Mouse (Mus musculus): ENCODE results near the gene Ifnar1. TPM values are rescaled to one million over a fixed set of nuclear protein-coding genes. Genes with fewer than 3 reads are reported as not detected.

The Ifnar1 gene
- polyA plus RNA-seq, 1 experiment from 2014 or later = 43.9 TPM

DNA sequence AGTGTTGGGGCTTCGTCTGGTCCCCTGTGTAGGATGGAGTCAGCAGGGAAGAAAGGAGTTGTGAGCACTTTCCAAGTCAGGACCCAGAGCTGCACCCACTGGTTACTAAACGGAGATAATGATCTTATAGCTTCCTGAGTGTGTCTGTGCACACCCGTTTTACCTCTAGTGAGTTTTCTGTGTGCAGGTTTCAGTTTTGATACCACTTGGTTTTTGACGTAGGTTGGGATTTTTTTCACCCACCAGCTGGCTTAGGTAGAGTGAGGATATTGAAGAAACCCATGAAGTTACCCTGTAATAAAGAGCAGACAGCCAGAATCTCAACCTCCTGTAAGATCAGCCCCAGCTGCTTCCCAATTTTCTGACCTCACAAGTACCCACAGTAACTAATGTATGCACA is 5.9 kb downstream of the Ifnar1 start:
- Histone ChIP-seq H3K4me3 (no peak overlapping the region), H3K27me3 (ENCODE audit: insufficient read depth, poor library complexity, severe bottlenecking) (no peaks in the 10 kb centered on the region), H3K4me1 (peaks cover 6% of the 10 kb centered on the region), H3K27ac (no peak overlapping the region), H3K9me3 (no peaks in the 10 kb centered on the region; the same call in 1 of the 2 replicates), H3K36me3 (peaks cover 66% of the 10 kb centered on the region)
- no peak for DNase-seq (ENCODE audit: low spot score)
- 90% methylated on average over 4 of the region's 4 CpGs for WGBS

DNA sequence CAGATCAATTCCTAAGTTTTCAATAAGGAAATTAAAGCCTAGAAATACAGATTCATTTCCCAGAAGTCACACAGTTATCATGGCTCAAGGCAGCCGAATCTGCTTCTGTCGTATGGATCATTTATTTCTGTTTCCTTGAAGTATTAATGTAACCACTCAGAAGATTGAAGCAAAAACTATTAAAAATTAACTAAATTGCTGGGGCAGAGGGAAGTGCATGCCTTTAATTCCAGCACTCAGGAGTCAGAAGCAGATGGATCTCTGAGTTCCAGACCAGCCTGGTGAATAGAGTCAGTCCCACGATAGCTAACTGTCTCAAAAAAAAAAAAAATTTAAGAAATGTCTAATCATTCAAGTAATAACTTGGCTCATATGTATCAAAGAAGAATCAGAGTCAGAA is 6.4 kb downstream of the Ifnar1 start:
- H3K4me3 ChIP-seq = no peak overlapping the region
- H3K27me3 ChIP-seq (ENCODE audit: insufficient read depth, poor library complexity, severe bottlenecking) = no peaks in the 10 kb centered on the region
- no peak overlapping the region for H3K27ac ChIP-seq
- H3K36me3 ChIP-seq = peaks cover 70% of the 10 kb centered on the region
- DNase-seq (ENCODE audit: low spot score) = no peak
- H3K9me3 ChIP-seq = no peaks in the 10 kb centered on the region
- WGBS = 94% methylated on average over 3 of the region's 3 CpGs
- H3K4me1 ChIP-seq = peaks cover under 1% of the 10 kb centered on the region; the same call in 1 of the 2 replicates

DNA sequence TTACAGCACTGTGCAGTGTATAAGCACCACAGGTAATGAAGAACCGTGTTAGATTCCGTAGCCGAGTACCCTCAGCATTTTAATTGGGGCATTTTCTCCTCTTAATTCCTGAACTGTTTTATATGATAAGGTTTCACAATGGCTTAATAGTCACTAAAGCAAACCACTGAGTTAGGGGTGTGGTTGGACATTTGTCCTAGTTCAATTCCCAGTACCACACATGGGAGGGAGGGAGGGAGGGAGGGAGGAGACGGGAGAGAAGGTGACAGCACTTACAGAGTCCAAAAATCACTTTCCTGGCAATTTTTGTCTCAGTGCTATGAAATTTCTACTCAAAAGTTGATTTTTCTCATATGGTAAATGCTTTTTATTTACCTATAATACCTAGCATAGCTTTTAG is 10.5 kb downstream of the Ifnar1 start:
- Histone ChIP-seq H3K36me3 (peaks cover 89% of the 10 kb centered on the region), H3K27ac (no peak overlapping the region), H3K4me3 (no peak overlapping the region), H3K4me1 (no peaks in the 10 kb centered on the region), H3K27me3 (ENCODE audit: insufficient read depth, poor library complexity, severe bottlenecking) (no peaks in the 10 kb centered on the region), H3K9me3 (no peaks in the 10 kb centered on the region)
- WGBS = 84% methylated on average over 4 of the region's 4 CpGs
- DNase-seq (ENCODE audit: low spot score) = no peak

DNA sequence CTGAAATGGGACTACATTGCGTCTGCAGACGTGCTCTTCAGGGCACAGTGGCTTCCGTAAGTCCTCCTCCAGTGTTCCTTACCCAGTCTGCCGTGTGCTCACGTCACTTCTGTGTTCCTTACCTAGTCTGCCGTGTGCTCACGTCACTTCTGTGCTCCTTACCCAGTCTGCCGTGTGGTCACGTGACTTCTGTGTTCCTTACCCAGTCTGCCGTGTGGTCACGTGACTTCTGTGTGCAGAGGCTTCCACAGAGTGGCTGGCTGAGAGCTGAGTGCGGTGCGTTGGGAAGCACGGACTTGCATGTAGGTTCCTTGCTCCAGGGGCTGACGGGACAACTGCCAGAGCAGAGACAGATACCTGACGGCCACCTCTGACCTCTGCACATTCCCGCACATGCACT is 11.2 kb downstream of the Ifnar1 start:
- Histone ChIP-seq H3K27ac (no peak overlapping the region), H3K4me1 (no peaks in the 10 kb centered on the region), H3K36me3 (peaks cover 89% of the 10 kb centered on the region), H3K9me3 (no peaks in the 10 kb centered on the region), H3K4me3 (no peak overlapping the region), H3K27me3 (ENCODE audit: insufficient read depth, poor library complexity, severe bottlenecking) (no peaks in the 10 kb centered on the region)
- WGBS = 91% methylated on average over 17 of the region's 17 CpGs
- DNase-seq (ENCODE audit: low spot score) = no peak

DNA sequence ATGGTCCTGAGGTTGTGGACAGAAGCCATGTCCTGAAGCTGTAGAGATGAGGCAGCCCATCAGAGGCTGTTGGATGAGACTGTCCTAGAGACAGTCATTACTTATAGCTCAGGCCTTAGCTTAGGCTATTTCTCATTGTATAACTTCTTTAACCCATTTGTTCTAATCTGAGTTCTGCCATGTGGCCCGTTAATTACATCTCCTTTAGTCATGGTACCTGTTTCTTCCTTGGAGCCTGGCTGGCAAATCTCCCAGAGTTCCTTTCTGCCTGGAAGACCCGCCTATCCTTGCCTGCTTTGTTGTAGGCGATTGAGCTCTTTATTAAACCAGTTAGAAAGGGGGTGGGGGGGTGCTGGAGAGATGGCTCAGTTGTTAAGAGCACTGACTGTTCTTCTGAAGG is 11.7 kb downstream of the Ifnar1 start:
- no peak overlapping the region for H3K27ac ChIP-seq
- H3K9me3 ChIP-seq = no peaks in the 10 kb centered on the region
- H3K36me3 ChIP-seq = peaks cover 90% of the 10 kb centered on the region
- WGBS = 91% methylated on average over 3 of the region's 3 CpGs
- no peak overlapping the region for H3K4me3 ChIP-seq
- no peaks in the 10 kb centered on the region for H3K4me1 ChIP-seq
- H3K27me3 ChIP-seq (ENCODE audit: insufficient read depth, poor library complexity, severe bottlenecking) = no peaks in the 10 kb centered on the region
- no peak for DNase-seq (ENCODE audit: low spot score)

DNA sequence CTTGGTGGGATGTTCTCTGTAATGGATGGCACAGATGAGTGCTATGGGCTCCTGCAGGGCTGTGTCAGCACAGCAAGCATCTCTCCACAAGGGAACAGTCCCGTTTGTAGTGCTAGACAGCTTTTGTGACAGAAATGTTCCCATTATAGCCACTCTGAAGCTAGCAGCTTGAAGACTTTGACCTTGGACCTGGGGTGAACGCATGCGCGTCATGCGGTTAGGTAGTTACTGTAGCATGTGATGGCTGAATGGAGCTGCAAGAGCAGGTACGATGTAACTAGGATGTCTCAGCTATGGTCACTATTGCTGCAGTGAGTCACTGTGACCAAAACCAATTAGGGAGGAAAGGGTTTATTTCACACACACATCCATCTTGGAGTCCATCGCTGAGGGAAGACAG is 13.0 kb downstream of the Ifnar1 start:
- Histone ChIP-seq H3K27me3 (ENCODE audit: insufficient read depth, poor library complexity, severe bottlenecking) (no peaks in the 10 kb centered on the region), H3K36me3 (peaks cover 89% of the 10 kb centered on the region), H3K4me1 (no peaks in the 10 kb centered on the region), H3K9me3 (no peaks in the 10 kb centered on the region), H3K27ac (no peak overlapping the region), H3K4me3 (no peak overlapping the region)
- DNase-seq (ENCODE audit: low spot score) = no peak
- WGBS = 89% methylated on average over 7 of the region's 7 CpGs

DNA sequence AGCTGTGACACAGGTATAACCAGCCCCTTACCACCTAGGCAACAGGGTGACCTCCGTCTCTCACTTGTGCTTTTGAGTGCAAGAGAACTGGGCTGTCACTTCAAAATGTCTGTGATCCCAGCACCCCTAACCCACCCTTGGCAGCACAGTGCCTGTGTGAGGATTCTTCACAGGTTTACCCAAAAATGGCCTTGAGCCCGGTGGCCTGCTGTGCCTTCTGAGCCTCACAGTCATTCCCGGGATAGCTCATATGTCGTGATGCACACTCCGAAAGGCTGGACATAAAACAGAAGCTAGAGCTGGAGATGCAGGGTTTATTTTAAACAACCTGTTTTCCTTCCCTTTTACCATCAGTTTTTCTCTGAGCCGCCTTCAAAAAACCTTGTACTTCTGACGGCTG is 19.7 kb downstream of the Ifnar1 start:
- DNase-seq (ENCODE audit: low spot score) = no peak
- Histone ChIP-seq H3K4me1 (no peaks in the 10 kb centered on the region), H3K4me3 (no peak overlapping the region), H3K36me3 (peaks cover 81% of the 10 kb centered on the region), H3K27me3 (ENCODE audit: insufficient read depth, poor library complexity, severe bottlenecking) (no peaks in the 10 kb centered on the region), H3K9me3 (no peaks in the 10 kb centered on the region), H3K27ac (no peak overlapping the region)
- 88% methylated on average over 7 of the region's 7 CpGs for WGBS

DNA sequence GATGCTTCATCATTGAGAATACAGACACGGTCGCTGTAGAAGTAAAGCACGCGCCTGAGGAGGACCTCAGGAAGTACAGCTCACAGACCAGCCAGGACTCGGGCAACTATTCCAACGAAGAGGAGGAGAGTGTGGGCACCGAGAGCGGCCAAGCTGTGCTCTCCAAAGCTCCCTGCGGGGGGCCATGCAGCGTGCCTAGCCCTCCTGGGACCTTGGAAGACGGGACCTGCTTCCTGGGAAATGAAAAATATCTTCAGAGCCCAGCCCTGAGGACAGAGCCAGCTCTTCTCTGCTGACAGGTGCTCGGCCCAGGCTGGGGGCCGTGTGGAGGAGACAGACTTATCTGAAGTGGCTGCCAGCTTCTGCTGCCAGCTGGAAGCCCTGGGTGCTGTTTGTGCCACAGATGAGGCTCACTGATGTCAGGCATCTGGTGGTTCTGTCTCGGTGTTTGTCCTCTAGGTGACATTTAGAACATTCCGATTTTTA is 20.1 kb downstream of the Ifnar1 start:
- DNase-seq (ENCODE audit: low spot score) = no peak
- Histone ChIP-seq H3K9me3 (no peaks in the 10 kb centered on the region), H3K4me3 (no peak overlapping the region), H3K36me3 (peaks cover 81% of the 10 kb centered on the region), H3K27ac (no peak overlapping the region), H3K27me3 (ENCODE audit: insufficient read depth, poor library complexity, severe bottlenecking) (no peaks in the 10 kb centered on the region), H3K4me1 (no peaks in the 10 kb centered on the region)
- 92% methylated on average over 15 of the region's 15 CpGs for WGBS

DNA sequence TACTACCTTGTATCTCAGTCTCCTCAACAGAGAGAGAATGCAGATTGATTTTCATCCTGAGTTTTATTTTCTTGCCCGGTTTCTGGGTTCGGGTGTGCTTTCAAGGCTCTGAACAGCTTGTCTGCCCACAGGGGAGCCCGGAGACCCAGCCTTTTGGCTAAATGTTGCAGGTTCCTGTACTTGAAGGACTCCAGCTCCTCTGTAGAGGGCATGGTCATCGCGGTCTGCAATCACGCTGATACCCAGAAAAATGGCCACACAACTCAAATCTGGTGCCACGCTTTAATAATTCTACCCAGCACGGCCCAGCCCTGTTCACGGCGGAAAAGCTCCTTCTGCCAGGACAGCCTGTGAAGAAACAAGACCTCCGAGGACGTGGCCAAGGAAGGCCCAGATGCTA is 21.4 kb downstream of the Ifnar1 start:
- no peak overlapping the region for H3K4me3 ChIP-seq
- H3K9me3 ChIP-seq = no peaks in the 10 kb centered on the region
- DNase-seq (ENCODE audit: low spot score) = no peak
- no peaks in the 10 kb centered on the region for H3K27me3 ChIP-seq (ENCODE audit: insufficient read depth, poor library complexity, severe bottlenecking)
- peaks cover 69% of the 10 kb centered on the region for H3K36me3 ChIP-seq
- 96% methylated on average over 12 of the region's 12 CpGs for WGBS
- H3K4me1 ChIP-seq = no peaks in the 10 kb centered on the region
- H3K27ac ChIP-seq = no peak overlapping the region

DNA sequence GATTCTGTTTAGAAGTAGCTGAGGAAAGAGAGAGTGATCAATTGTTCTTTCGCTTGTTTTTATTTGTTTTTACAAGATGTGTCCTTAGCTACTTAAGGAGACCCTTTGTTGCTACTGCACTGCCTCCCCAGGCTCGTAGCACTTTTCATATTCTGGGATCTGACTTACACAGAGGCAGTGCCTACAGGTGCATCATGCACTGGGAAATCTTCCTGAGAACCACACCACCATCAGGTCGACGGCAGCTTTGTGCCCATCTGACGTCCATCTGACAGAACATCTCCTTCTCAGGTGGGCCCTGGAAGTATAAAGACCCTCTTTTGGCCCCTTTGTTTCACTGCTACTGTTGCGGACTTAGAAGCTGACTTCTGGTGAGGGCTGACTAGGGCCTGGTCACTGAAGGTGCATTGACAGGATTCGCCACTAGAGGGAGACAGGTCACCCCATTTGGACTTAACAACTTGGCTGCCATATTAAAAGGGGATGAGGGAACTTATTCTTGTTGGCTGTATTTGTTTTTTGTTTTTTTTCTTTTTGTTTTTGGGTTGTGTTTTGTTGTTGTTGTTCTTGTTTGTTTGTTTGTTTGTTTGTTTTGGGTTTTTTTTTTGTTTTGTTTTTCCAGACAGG is 27.2 kb downstream of the Ifnar1 start:
- peaks cover 17% of the 10 kb centered on the region for H3K36me3 ChIP-seq
- no peaks in the 10 kb centered on the region for H3K27me3 ChIP-seq (ENCODE audit: insufficient read depth, poor library complexity, severe bottlenecking)
- H3K4me3 ChIP-seq = no peak overlapping the region
- peak; percentile 84 for DNase-seq (ENCODE audit: low spot score)
- H3K27ac ChIP-seq = no peak overlapping the region
- no peaks in the 10 kb centered on the region for H3K4me1 ChIP-seq
- no peaks in the 10 kb centered on the region for H3K9me3 ChIP-seq
- 37% methylated on average over 7 of the region's 7 CpGs for WGBS

DNA sequence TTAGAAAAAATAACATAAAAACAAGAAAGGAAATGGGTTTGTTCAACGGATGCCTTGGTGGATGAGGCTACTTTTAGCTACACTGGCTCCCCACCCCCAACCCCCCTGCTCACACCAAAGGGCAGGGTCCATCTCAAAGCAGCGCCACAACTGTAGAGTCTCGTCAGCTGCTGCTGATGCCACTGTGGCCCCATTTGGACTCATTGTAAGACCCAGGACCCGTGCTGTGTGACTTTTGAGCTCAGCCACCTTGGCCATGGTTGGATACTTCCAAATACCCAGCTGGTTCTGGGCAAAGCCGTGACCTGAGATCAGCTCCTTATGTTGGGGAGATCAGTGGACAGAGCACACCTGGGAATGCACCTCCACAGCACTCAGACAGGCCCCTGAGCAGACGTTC is 28.1 kb downstream of the Ifnar1 start:
- H3K27me3 ChIP-seq (ENCODE audit: insufficient read depth, poor library complexity, severe bottlenecking) = no peaks in the 10 kb centered on the region
- no peaks in the 10 kb centered on the region for H3K4me1 ChIP-seq
- H3K9me3 ChIP-seq = no peaks in the 10 kb centered on the region
- WGBS = 86% methylated on average over 6 of the region's 6 CpGs
- H3K4me3 ChIP-seq = no peak overlapping the region
- no peak overlapping the region for H3K27ac ChIP-seq
- H3K36me3 ChIP-seq = peaks cover 12% of the 10 kb centered on the region; the same call in 1 of the 2 replicates
- no peak for DNase-seq (ENCODE audit: low spot score)

DNA sequence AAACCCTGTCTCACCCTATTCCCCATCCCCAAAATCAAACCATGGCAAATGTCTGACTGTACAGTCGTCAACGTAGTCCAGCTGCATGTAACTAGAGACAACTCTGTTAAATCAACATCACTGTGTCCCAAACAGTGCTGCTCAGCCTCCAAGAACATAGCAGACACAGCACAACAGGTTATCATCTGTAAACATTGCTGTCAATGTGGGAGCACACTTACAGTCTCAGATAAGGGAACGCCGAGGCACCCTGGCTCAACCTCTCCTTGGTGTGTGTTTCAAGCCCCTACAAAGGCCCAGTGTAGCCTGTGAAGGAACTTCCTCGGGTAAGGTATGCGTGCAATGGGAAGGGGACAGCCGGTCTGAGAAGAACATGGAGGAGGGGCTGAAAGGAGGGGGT is 32.0 kb downstream of the Ifnar1 start:
- Histone ChIP-seq H3K27ac (no peak overlapping the region), H3K27me3 (ENCODE audit: insufficient read depth, poor library complexity, severe bottlenecking) (no peaks in the 10 kb centered on the region), H3K36me3 (no peaks in the 10 kb centered on the region), H3K4me1 (no peaks in the 10 kb centered on the region), H3K9me3 (no peaks in the 10 kb centered on the region), H3K4me3 (no peak overlapping the region)
- no peak for DNase-seq (ENCODE audit: low spot score)
- WGBS = 54% methylated on average over 7 of the region's 7 CpGs

DNA sequence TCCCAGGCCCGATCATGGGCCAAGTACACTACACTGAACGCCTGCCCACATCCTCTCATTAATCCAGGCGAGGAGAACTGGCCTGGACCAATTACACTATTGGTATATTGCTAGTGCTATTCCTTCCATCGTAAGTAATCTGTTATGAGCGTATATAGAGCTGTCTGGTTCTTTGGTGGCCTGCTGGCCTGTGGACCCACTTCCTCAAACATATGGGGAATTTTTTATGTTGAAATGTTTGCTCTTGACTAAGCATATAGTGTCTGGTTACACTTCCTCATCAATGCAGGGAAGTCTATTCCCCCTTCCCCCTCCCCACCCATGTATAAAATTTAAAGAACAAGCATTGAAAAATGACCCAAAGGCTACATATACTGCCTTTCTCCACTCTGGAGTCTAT is 37.0 kb downstream of the Ifnar1 start:
- Histone ChIP-seq H3K9me3 (no peaks in the 10 kb centered on the region), H3K36me3 (no peaks in the 10 kb centered on the region), H3K27me3 (ENCODE audit: insufficient read depth, poor library complexity, severe bottlenecking) (no peaks in the 10 kb centered on the region), H3K27ac (no peak overlapping the region), H3K4me1 (no peaks in the 10 kb centered on the region), H3K4me3 (no peak overlapping the region)
- no peak for DNase-seq (ENCODE audit: low spot score)
- WGBS = 81% methylated on average over 5 of the region's 5 CpGs
